Mouse (Mus musculus) cerebellum, postnatal 25 days (tissue): ENCODE data around the gene Cttnbp2nl.
A peak's percentile ranks its signal among the peaks of the same experiment; 100 is the strongest.

Source experiments
- DNase-seq, 2 experiments: peaks; one replicate each; pipeline ENCODE4 v3.0.0; 2021; ENCODE audit warnings: mixed read lengths in 2 of 2

Cttnbp2nl gene

DNA sequence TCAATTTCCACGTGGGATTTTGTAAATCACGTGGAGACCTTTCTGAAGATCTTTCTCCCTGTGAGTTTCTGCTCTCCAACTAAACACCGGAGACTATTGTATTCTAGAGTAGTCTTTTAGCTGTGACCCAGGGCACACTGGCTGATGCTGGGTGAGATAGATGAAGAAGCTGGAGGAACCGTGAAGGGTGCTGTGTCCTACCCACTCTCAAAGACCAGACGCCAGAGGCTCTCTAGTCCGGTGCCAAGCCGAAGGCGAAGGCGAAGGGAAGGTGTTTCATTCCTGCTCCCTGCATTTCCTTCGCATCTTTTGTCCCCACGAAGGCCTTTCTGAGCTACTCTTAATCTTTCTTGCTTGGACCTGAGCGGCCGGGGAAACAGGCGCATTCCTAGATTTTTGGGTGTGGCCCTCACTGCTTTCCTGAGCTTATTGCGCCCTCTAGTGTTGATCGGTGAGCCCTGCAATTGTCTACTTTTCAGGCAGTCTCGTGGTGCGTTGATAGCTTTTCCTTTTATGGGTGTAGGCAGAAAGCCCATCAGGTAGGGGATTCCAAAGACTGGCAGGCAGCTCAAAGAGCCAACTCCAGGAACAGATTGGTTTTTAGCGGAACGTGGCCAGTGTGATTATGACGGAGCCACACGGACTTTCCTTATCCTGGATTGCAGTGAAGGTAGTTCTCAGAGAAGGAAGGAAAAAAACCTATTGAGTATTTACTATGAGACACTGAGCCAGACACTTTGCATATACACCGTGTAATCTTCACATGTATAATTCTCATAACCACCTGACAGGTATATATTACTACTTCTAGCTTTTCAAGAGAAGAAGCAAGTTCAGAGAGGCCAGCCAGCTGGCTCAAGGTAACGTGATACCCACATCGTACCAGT lies 5.9 kb upstream of the Cttnbp2nl start:
- peak; percentile 89 to 90 for DNase-seq

DNA sequence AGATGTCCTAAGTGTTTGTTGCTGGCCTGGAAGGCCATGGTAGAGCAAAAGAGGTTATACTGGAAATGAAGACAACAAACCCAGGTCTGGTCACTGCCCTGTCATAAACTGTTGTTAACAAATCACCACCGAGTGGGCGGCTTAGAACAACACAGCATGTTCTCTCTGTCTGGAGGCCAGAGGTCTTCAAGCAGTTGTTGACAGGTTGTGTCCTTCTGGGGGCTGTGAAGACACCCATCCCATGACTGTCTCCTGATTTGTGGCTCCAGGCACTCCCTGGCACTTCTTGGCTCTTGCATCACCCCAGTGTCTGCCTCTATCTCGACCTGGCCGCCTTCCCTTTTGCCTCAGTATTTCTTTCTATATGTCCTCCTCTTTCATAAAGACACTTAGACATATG lies 2.7 kb upstream of the Cttnbp2nl start:
- DNase-seq, result no peak

- no peak for DNase-seq
These were observed 2.0 kb upstream of the Cttnbp2nl start for GRCm38 (mm10) chr3:105054952-105055351.

DNA sequence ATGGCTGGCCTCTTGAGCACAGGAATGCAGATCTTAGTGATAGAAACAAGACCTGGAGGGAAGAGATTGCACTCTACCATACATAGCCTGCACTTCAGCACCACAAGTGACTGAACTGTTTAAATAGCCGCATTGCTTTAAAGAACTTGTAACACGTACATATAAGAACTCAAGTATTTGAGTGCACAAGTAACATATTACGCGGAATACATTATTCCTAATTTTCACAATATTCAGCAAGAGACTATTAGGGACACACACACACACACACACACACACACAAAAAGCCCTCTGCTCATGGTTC lies 704 bp upstream of the Cttnbp2nl start:
- DNase-seq, result no peak

GRCm38 (mm10) chr3:105052171-105052936 lies 592 bp downstream of the Cttnbp2nl start:
- DNase-seq, result no peak

DNA sequence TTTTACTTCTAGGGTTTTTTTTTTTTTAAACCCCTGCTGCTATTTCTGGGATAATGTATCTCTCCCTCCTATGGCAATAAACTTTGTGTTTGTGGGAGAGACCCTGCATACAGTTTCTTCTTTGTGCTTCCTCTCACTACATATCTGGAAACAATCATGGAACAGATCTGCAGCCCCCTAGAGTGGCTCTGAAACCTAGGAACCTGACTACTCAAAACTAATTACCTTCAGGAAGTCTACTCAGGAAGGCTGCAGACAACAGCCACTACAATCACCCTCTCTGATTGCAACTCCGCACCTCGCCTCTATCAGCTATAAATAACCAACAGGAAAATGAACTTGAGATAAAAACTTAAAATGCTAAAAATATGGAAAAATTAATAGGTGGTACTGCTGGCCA lies 1.8 kb downstream of the Cttnbp2nl start:
- no peak for DNase-seq

DNA sequence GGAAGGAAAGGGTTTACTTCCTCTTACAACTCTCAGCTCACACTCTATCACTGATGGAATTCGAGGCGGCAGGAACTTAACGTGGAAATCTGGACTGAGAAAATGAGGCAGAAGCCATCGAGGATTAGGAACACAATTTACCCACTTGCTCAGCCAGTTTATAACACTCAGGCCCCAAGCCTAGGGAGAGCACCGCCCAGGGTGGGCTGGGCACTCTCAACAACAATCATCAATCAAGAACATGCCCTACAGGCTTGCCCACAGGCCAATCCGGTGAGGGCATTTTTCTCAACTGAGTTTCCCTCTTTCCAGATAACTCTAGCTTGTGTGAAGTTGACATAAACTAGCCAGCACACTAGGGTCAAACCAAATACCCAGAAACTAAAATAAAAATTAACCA lies 3.1 kb downstream of the Cttnbp2nl start:
- no peak for DNase-seq

GRCm38 (mm10) chr3:105047616-105048015 lies 5.3 kb downstream of the Cttnbp2nl start:
- DNase-seq, result peak; percentile 21 to 35

- no peak for DNase-seq
These were observed 6.1 kb downstream of the Cttnbp2nl start for GRCm38 (mm10) chr3:105046870-105047269.

- DNase-seq, result no peak
These were observed 9.2 kb downstream of the Cttnbp2nl start for GRCm38 (mm10) chr3:105043746-105044145.

- no peak for DNase-seq
These were observed 11.8 kb downstream of the Cttnbp2nl start for GRCm38 (mm10) chr3:105040983-105041625.

- DNase-seq, result no peak
These were observed 12.9 kb downstream of the Cttnbp2nl start for GRCm38 (mm10) chr3:105040002-105040401.

DNA sequence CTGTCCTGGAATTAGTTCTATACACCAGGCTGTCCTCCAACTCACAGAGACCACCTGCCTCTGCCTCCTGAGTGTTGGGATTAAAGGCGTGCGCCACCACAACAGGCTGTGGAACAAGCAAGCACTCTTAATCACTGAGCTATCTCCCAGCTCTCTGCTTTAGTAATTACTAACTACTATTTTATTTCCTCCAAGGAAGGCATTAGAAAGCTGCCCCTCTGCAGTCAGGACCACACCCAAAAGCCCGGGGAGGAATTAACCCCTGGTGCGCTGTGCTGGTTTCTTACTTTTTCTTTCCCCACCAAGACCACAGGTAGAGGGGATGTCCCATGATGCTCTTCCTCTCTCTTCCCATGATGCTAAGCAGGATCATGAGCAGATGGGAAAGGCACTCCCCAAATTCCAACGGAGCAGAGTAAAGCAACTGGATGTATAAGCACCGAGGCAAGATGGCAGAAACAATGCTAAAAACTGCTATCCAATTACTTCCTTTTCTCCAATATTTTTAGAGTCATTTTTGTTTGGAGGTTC lies 15.6 kb downstream of the Cttnbp2nl start:
- no peak for DNase-seq

GRCm38 (mm10) chr3:105036281-105036847 lies 16.6 kb downstream of the Cttnbp2nl start:
- no peak for DNase-seq

- no peak for DNase-seq
These were observed 29.5 kb downstream of the Cttnbp2nl start for GRCm38 (mm10) chr3:105023371-105024005.

GRCm38 (mm10) chr3:105019826-105020692 lies 32.9 kb downstream of the Cttnbp2nl start:
- DNase-seq, result no peak

DNA sequence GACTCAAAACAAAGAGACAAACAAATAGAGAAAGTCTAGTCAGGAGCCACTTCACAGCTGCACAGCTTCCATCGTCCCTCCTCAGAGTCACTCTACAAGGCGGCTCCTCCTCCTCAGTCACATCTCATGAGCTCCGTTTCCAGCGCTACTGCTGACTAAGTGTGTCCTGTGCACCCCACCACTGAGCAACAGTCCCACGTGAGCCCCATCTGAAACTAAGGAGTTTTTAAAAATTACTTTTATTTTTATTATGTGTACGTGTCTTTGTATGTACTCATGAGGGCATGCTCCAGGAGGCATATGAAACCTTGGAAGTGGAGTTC lies 34.2 kb downstream of the Cttnbp2nl start:
- DNase-seq, result no peak

GRCm38 (mm10) chr3:105018085-105018782 lies 34.7 kb downstream of the Cttnbp2nl start:
- no peak for DNase-seq

DNA sequence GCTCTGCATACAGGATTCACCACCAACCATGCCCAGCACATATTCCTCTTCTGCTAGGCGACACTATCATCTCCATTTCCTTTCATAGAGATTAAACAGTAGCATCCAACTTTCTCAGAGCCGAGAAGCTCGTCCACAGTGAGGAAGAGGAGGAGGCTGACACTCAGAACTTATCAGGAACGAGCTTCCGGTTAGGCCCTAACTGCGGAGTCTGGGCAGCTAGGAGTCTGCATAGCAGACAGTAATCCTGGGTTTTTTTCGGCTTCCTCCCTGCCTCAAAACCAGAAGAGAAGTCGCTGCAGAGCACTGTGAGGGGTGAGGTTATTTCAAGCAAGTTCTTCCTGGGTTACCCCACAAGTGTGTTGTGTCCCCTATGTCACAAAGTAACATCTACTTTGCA lies 35.6 kb downstream of the Cttnbp2nl start:
- DNase-seq, result no peak

GRCm38 (mm10) chr3:105016204-105016603 lies 36.7 kb downstream of the Cttnbp2nl start:
- DNase-seq, result no peak

- DNase-seq, result no peak
These were observed 38.0 kb downstream of the Cttnbp2nl start for GRCm38 (mm10) chr3:105014908-105015307.
